Mouse (Mus musculus): ENCODE results near the gene Tnfaip8l3.

Gene Tnfaip8l3

GRCm38 (mm10) chr9:54068032-54068649 is at the start of gene Tnfaip8l3:
Tnfaip8l3 (minus strand) TSS chr9:54068388.
- no peak for DNase-seq (ENCODE audit: extremely low read depth, insufficient read length, low spot score)

GRCm38 (mm10) chr9:54112726-54113125 is 44.5 kb upstream of the Tnfaip8l3 start:
- DNase-seq (ENCODE audit: extremely low read depth, insufficient read length, low spot score) = no peak

- DNase-seq (ENCODE audit: extremely low read depth, insufficient read length, low spot score) = no peak
Measured at GRCm38 (mm10) chr9:54098636-54099035, 30.4 kb upstream of the Tnfaip8l3 start.

GRCm38 (mm10) chr9:54097091-54097490 is 28.9 kb upstream of the Tnfaip8l3 start:
- no peak for DNase-seq (ENCODE audit: extremely low read depth, insufficient read length, low spot score)

- DNase-seq (ENCODE audit: extremely low read depth, insufficient read length, low spot score) = no peak
Measured at GRCm38 (mm10) chr9:54084245-54084644, 16.1 kb upstream of the Tnfaip8l3 start.

GRCm38 (mm10) chr9:54077740-54078139 is 9.6 kb upstream of the Tnfaip8l3 start:
- DNase-seq (ENCODE audit: extremely low read depth, insufficient read length, low spot score) = no peak

GRCm38 (mm10) chr9:54074901-54075300 is 6.7 kb upstream of the Tnfaip8l3 start:
- DNase-seq (ENCODE audit: extremely low read depth, insufficient read length, low spot score) = no peak

- DNase-seq (ENCODE audit: extremely low read depth, insufficient read length, low spot score) = no peak
Measured at GRCm38 (mm10) chr9:54073688-54074087, 5.5 kb upstream of the Tnfaip8l3 start.

GRCm38 (mm10) chr9:54071474-54072095 is 3.4 kb upstream of the Tnfaip8l3 start:
- DNase-seq (ENCODE audit: extremely low read depth, insufficient read length, low spot score) = no peak

- no peak for DNase-seq (ENCODE audit: extremely low read depth, insufficient read length, low spot score)
Measured at GRCm38 (mm10) chr9:54069204-54069603, 1.0 kb upstream of the Tnfaip8l3 start.

- no peak for DNase-seq (ENCODE audit: extremely low read depth, insufficient read length, low spot score)
Measured at GRCm38 (mm10) chr9:54068777-54069176, 589 bp upstream of the Tnfaip8l3 start.

GRCm38 (mm10) chr9:54067642-54068031 is 551 bp downstream of the Tnfaip8l3 start:
- DNase-seq (ENCODE audit: extremely low read depth, insufficient read length, low spot score) = no peak

GRCm38 (mm10) chr9:54064836-54065235 is 3.4 kb downstream of the Tnfaip8l3 start:
- no peak for DNase-seq (ENCODE audit: extremely low read depth, insufficient read length, low spot score)

- DNase-seq (ENCODE audit: extremely low read depth, insufficient read length, low spot score) = no peak
Measured at GRCm38 (mm10) chr9:54063655-54064054, 4.5 kb downstream of the Tnfaip8l3 start.

- no peak for DNase-seq (ENCODE audit: extremely low read depth, insufficient read length, low spot score)
Measured at GRCm38 (mm10) chr9:54061666-54062065, 6.5 kb downstream of the Tnfaip8l3 start.

- no peak for DNase-seq (ENCODE audit: extremely low read depth, insufficient read length, low spot score)
Measured at GRCm38 (mm10) chr9:54051298-54052068, 16.7 kb downstream of the Tnfaip8l3 start.

GRCm38 (mm10) chr9:54048978-54049377 is 19.2 kb downstream of the Tnfaip8l3 start:
- DNase-seq (ENCODE audit: extremely low read depth, insufficient read length, low spot score) = no peak

- no peak for DNase-seq (ENCODE audit: extremely low read depth, insufficient read length, low spot score)
Measured at GRCm38 (mm10) chr9:54043067-54043466, 25.1 kb downstream of the Tnfaip8l3 start.

GRCm38 (mm10) chr9:54037717-54038116 is 30.5 kb downstream of the Tnfaip8l3 start:
- DNase-seq (ENCODE audit: extremely low read depth, insufficient read length, low spot score) = no peak

GRCm38 (mm10) chr9:54034691-54035090 is 33.5 kb downstream of the Tnfaip8l3 start:
- no peak for DNase-seq (ENCODE audit: extremely low read depth, insufficient read length, low spot score)

- DNase-seq (ENCODE audit: extremely low read depth, insufficient read length, low spot score) = no peak
Measured at GRCm38 (mm10) chr9:54022795-54023194, 45.4 kb downstream of the Tnfaip8l3 start.

GRCm38 (mm10) chr9:53994528-53994927 is 73.7 kb downstream of the Tnfaip8l3 start:
- DNase-seq (ENCODE audit: extremely low read depth, insufficient read length, low spot score) = no peak

All from 3134 (cell line).